Mouse (Mus musculus) embryonic fibroblast, embryonic 13.5 days (primary cell): ENCODE results near the gene Cdc14b. TPM values are rescaled to one million over a fixed set of nuclear protein-coding genes. Genes with fewer than 3 reads are reported as not detected.
A peak's percentile ranks its signal among the peaks of the same experiment; 100 is the strongest.

Source experiments
- H3K27ac ChIP-seq: 2 replicates; pipeline ENCODE4 v1.5.1; 2012; ENCODE audit warnings: low read length, control low read depth, inconsistent platforms; ENCODE audit not compliant: insufficient read depth
- H3K4me1 ChIP-seq: 2 replicates; pipeline ENCODE4 v1.6.1; 2011; ENCODE audit warnings: low read length; ENCODE audit not compliant: control insufficient read depth, insufficient read depth
- H3K4me3 ChIP-seq: 2 replicates; pipeline ENCODE4 v1.5.1; 2011; ENCODE audit warnings: mild to moderate bottlenecking, control low read depth, low read length; ENCODE audit not compliant: insufficient read depth
- CTCF ChIP-seq: IDR thresholded peaks from 2 replicates; pipeline ENCODE4 v1.5.1; 2011; ENCODE audit warnings: mild to moderate bottlenecking, control low read depth, low read length, moderate library complexity, borderline replicate concordance; ENCODE audit not compliant: insufficient read depth
- POLR2A ChIP-seq: IDR thresholded peaks from 2 replicates; pipeline ENCODE4 v1.6.1; 2011; ENCODE audit warnings: low read depth, mild to moderate bottlenecking, control low read depth, low read length, moderate library complexity
- polyA plus RNA-seq: library from polyadenylated mRNA; stranded (reverse); fragments of >200 nt; gene quantifications from 2 replicates; pipeline ENCODE4 v1.2.4, GENCODE M21; 2011; ENCODE audit warnings: low read depth; ENCODE audit not compliant: missing spikeins, insufficient read length

Gene Cdc14b
- polyA plus RNA-seq, 1 experiment, result 18.5 TPM

GRCm38 (mm10) chr13:64162626-64163025 lies 112.5 kb downstream of the Cdc14b start:
- Histone ChIP-seq H3K27ac (no peak overlapping the region), H3K4me3 (peak overlapping the region; percentile 72), H3K4me1 (peaks cover 4% of the 10 kb centered on the region; the same call in 1 of the 2 replicates)
- TF ChIP-seq POLR2A (no peak), CTCF (no peak)

GRCm38 (mm10) chr13:64161916-64162611 lies 113.0 kb downstream of the Cdc14b start:
- H3K27ac ChIP-seq, result peak overlapping the region; percentile 42; the same call in 1 of the 2 replicates
- H3K4me3 ChIP-seq, result peak overlapping the region; percentile 72
- peaks cover 4% of the 10 kb centered on the region; the same call in 1 of the 2 replicates for H3K4me1 ChIP-seq
- no peak for TF ChIP-seq CTCF
- no peak; the same call in none of the 2 replicates for TF ChIP-seq POLR2A

GRCm38 (mm10) chr13:64161548-64161915 lies 113.6 kb downstream of the Cdc14b start, which contains the start of gene Habp4:
Habp4 (plus strand) TSS chr13:64161824.
- Histone ChIP-seq H3K27ac (peak within 1 kb of the TSS; percentile 42; the same call in 1 of the 2 replicates), H3K4me1 (peaks cover 4% of the 10 kb centered on the region; the same call in 1 of the 2 replicates), H3K4me3 (peak within 1 kb of the TSS; percentile 72)
- TF ChIP-seq POLR2A (peak; percentile 91), CTCF (no peak)

DNA sequence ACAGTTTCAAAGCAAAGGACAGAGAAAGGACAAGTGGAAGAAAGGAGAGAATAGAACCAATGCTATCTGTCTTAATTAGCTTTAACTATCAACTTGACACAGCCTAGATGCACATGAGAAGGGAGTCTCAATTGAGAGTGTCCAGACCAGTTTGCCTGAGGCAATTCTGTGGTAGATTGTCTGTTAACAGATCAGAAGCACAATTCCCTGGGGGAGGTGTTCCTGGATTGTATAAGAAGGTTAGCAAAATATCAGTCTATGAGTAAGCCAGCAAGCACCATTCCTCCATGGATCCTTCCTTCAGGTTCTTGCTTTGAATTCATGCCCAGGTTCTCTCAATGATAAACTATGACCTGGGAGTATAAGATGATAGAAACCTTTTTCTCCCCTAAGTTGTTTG lies 118.1 kb downstream of the Cdc14b start:
- Histone ChIP-seq H3K4me1 (peaks cover 3% of the 10 kb centered on the region), H3K4me3 (no peak overlapping the region), H3K27ac (no peak overlapping the region)
- no peak for TF ChIP-seq POLR2A
- TF ChIP-seq CTCF, result no peak

- TF ChIP-seq CTCF, result no peak
- TF ChIP-seq POLR2A, result no peak
- Histone ChIP-seq H3K27ac (peak overlapping the region; percentile 81; the same call in 1 of the 2 replicates), H3K4me3 (no peak overlapping the region), H3K4me1 (peaks cover 5% of the 10 kb centered on the region)
Measured at GRCm38 (mm10) chr13:64155171-64155571, 119.9 kb downstream of the Cdc14b start.

GRCm38 (mm10) chr13:64154651-64155050 lies 120.4 kb downstream of the Cdc14b start:
- TF ChIP-seq CTCF (no peak), POLR2A (no peak)
- Histone ChIP-seq H3K4me3 (no peak overlapping the region), H3K4me1 (peaks cover 7% of the 10 kb centered on the region), H3K27ac (peak overlapping the region; percentile 81)

DNA sequence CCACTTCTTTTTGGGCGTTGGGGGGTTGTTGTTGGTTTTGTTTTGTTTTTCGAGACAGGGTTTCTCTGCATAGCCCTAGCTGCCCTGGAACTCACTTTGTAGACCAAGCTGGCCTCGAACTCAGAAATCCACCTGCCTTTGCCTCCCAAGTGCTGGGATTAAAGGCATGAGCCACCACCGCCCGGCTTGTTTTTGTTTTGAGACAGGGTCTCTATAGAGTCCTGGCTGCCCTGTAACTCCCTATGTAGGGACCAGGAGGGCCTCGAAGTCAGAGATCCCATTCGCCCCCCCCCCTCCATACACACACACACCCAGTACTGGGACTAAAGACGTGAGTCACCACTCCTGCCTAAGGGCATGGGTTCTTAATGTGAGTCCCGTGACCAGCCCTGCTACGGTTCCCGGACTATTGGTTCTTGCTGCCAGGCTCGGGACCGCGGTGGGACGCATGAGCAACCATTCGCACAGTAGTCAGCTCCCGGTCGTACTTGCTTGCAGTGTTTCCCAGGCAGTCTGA lies 121.3 kb downstream of the Cdc14b start:
- peaks cover 7% of the 10 kb centered on the region for H3K4me1 ChIP-seq
- no peak for TF ChIP-seq CTCF
- peak; percentile 66 for TF ChIP-seq POLR2A
- H3K4me3 ChIP-seq, result peak overlapping the region; percentile 17; the same call in 1 of the 2 replicates
- peak overlapping the region; percentile 90 for H3K27ac ChIP-seq

DNA sequence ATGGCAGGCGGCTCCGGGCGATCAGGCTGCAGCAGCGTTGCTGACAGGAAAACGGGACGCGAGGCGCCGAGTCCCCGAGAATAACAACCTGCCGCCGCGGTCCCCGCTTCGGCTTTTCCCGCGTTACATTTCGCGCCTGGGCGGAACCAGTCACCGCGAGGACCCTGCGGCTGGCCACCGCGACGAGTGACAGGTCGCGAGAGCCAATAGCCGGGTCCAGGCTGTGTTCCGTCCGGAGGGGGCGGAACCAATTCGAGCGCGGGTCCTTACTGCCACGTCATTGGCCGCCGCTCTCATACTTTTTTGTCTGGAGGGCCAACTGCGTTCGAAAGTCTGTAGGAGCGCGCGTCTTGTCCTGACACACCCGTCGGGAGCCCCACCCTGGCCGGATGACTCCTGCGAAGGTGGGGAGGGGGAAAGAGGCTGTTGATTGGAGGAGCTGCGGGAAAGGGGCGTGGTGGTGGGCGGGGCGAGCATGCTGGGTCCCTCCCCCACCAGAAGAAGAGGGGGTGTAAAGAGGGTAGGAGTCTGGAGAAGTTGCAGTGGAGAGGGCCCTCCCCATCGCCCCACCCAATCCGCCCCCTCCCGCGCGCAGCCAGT lies 121.9 kb downstream of the Cdc14b start, which contains the start of gene Zfp367:
Zfp367 (minus strand) TSS at position 120 of the 600 bp plus-strand sequence.
- TF ChIP-seq POLR2A (peak; percentile 35; the same call in 1 of the 2 replicates), CTCF (no peak)
- H3K27ac ChIP-seq, result peak within 1 kb of the TSS; percentile 90
- peak within 1 kb of the TSS; percentile 63 for H3K4me3 ChIP-seq
- H3K4me1 ChIP-seq, result peaks cover 7% of the 10 kb centered on the region

GRCm38 (mm10) chr13:64152671-64153082 lies 122.4 kb downstream of the Cdc14b start:
- peak overlapping the region; percentile 63 for H3K4me3 ChIP-seq
- H3K4me1 ChIP-seq, result peaks cover 7% of the 10 kb centered on the region
- peak overlapping the region; percentile 60 for H3K27ac ChIP-seq
- no peak for TF ChIP-seq CTCF
- no peak for TF ChIP-seq POLR2A

DNA sequence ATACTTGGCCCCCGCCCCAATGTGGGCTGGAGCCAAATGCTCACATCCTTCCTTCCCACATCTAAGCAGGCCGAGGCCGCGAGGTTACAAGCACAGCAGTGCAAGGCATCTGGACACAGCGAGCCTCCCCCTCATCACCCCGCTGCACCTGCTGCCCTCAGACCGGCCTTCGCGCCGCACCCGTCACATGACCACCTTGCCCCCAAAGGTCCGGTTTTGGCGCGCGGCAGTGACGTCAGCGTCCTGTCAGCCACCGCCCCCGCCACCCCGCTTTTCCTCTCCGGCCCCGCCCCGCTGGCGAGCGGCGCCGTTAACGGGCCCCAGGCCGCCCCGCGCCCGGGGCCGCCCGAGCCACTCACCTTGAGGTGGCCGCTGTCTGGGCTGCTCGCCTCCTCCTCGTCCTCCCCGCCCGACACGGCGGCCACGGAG lies 122.8 kb downstream of the Cdc14b start:
- Histone ChIP-seq H3K4me1 (peaks cover 7% of the 10 kb centered on the region), H3K27ac (peak overlapping the region; percentile 60), H3K4me3 (peak overlapping the region; percentile 63)
- TF ChIP-seq CTCF (no peak), POLR2A (peak; percentile 49)
